Mouse (Mus musculus) subcutaneous adipose tissue, adult 2 months (tissue): ENCODE measurements around the gene Nmur2. TPM values are rescaled to one million over a fixed set of nuclear protein-coding genes. Genes with fewer than 3 reads are reported as not detected.

ENCODE experiments used
- polyA plus RNA-seq: library from polyadenylated mRNA; depleted of rRNA; stranded (reverse); fragments of >200 nt; gene quantifications from 2 replicates; pipeline ENCODE4 v1.2.3, GENCODE M21; 2012; ENCODE audit warnings: low replicate concordance; rRNA removed

The Nmur2 gene
- polyA plus RNA-seq: 5.4 TPM in 1 of 2 replicates, not detected in the other

GRCm38 (mm10) chr11:56040917-56041316, at the start of gene Nmur2:
Gene Nmur2, minus strand, starts transcription at chr11:56041010.

